Mouse (Mus musculus): ENCODE measurements around the gene Hjurp. TPM values are rescaled to one million over a fixed set of nuclear protein-coding genes. Genes with fewer than 3 reads are reported as not detected.

The Hjurp gene
- polyA plus RNA-seq, 1 experiment from 2014 or later: 85.4 TPM

GRCm38 (mm10) chr1:88262255-88262654 lies 15.2 kb downstream of the Hjurp start:
- no peak overlapping the region for H3K27ac ChIP-seq
- 85% methylated on average over 4 of the region's 4 CpGs for WGBS

DNA sequence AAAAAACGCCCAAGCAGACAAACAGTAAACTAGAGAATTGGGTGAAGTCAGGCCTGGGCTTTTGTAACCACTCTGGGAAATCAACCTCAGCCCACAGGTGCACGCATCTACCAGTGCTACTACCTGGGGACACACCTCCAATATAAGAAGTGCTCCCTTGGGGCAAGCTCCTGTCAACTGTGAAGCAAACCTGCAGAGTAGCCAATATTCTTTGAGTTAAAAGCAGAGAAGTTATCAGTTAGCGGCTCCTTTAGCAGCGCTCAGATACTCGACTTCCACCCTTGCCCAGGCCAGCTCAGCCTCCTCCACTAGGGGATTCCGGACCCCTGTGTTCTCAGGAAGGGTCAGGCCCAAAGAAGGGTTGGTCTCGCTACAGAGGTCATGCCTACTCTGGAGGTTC lies 15.7 kb downstream of the Hjurp start:
- WGBS: 87% methylated on average over 7 of the region's 7 CpGs

More at GRCm38 (mm10) chr1:88262255-88262654, 15.2 kb downstream of the Hjurp start:
- no peak overlapping the region for H3K4me3 ChIP-seq
- no peak overlapping the region for H3K9ac ChIP-seq
- no peaks in the 10 kb centered on the region for H3K27me3 ChIP-seq (replicated peaks)
- peaks cover 62% of the 10 kb centered on the region for H3K36me3 ChIP-seq (replicated peaks)
- no peaks in the 10 kb centered on the region for H3K9me3 ChIP-seq
- no peak overlapping the region for H3K4me2 ChIP-seq
- H3K4me1 ChIP-seq: no peaks in the 10 kb centered on the region
- ATAC-seq (replicated peaks): no peak

DNA sequence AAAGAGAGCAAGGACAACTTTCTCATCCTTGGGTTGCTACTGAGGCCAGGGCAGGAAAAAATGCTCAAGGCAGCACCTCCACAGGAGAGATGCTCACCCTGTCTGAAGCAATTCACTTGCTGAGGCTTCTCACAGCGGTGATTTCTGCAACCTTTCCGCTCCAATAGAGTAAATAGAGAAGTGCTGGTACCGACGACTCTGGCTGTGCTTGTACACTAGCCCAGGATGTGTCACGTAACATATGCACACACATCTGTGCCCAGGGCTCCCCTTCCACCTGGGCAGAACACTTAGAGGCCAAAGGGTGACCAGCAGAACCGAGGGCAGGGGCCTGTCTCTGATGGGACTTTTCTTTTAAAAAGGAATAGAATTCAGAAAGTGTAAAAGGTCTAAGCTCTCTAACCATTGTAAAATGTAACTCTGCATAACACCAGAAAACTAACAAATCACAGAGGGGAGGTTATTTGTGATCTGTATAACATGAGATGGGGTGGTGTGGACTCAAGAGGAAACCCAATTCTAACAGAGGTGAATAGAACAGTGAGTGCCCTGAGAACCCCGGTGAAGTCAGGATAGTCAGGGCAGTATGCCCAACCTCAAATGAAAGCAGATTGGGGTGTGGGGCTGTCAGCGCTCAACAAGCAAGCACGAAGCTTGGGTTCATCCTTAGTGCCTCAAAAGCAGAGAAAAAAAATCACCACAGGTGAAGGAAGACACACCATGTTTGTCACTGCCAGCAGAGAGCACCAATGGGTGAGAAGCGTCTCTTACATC lies 16.6 kb downstream of the Hjurp start:
- ATAC-seq (replicated peaks): no peak
- H3K36me3 ChIP-seq (replicated peaks): peaks cover 47% of the 10 kb centered on the region
- H3K4me2 ChIP-seq: no peak overlapping the region
- H3K9me3 ChIP-seq: 0 out of 2 replicates have a peak, but pooled peaks cover 6% of the 10 kb centered on the region
- H3K27me3 ChIP-seq (replicated peaks): no peaks in the 10 kb centered on the region
- H3K27ac ChIP-seq: no peak overlapping the region
- no peak overlapping the region for H3K4me3 ChIP-seq
- no peak overlapping the region for H3K9ac ChIP-seq
- 84% methylated on average over 10 of the region's 10 CpGs for WGBS
- no peaks in the 10 kb centered on the region for H3K4me1 ChIP-seq

More for the DNA sequence above, 15.7 kb downstream of the Hjurp start:
- no peak overlapping the region for H3K4me2 ChIP-seq
- H3K9ac ChIP-seq: no peak overlapping the region
- no peaks in the 10 kb centered on the region for H3K4me1 ChIP-seq
- no peak overlapping the region for H3K27ac ChIP-seq
- no peaks in the 10 kb centered on the region for H3K9me3 ChIP-seq
- ATAC-seq (replicated peaks): no peak
- H3K4me3 ChIP-seq: no peak overlapping the region
- no peaks in the 10 kb centered on the region for H3K27me3 ChIP-seq (replicated peaks)
- H3K36me3 ChIP-seq (replicated peaks): peaks cover 56% of the 10 kb centered on the region

DNA sequence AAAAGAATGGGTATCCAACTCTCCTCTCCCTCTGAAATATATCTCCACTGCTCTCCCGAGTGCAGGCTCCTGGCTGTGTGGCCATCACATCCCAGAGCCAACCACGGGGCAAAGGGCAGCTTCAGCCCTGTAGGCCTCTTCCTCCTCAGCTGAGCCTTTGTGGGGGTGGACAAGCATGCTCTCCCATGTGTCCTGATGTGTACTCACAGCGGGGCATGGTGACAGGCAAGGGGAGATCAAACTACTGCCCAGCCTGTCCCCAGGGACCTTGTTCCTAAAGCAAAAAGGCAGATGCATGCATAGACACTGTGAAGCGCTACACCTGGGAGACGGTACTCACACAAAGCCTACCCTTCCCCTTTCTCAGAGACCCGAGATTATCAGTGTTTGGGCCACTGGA lies 17.3 kb downstream of the Hjurp start:
- Histone ChIP-seq H3K27me3 (replicated peaks) (no peaks in the 10 kb centered on the region), H3K4me2 (no peak overlapping the region), H3K4me3 (no peak overlapping the region), H3K36me3 (replicated peaks) (peaks cover 41% of the 10 kb centered on the region), H3K27ac (no peak overlapping the region), H3K9me3 (peaks cover 10% of the 10 kb centered on the region), H3K9ac (no peak overlapping the region), H3K4me1 (no peaks in the 10 kb centered on the region)
- 80% methylated on average over 6 of the region's 6 CpGs for WGBS
- peak; percentile 7; the same call in 1 of the 2 replicates for ATAC-seq (replicated peaks)

DNA sequence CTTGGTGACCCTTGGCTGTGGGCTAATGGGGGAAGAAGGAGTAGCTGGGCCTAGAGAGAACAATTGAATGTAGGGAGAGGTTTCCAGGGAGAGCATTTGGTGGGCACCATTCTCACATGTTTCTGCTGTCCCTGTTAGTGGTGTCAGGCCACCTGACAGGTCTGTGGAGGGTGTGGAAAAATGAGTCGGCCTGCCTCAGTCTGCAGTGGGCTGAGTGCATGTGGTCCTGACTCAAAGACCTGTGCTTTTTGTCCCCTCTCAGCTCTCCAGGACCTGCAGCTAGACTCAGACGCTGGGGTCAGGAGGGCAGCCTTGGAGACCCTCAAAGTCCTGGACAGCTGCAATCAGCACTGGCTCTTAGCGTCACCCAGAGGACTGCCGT lies 17.8 kb downstream of the Hjurp start:
- Histone ChIP-seq H3K27ac (no peak overlapping the region), H3K9me3 (peaks cover 15% of the 10 kb centered on the region), H3K36me3 (replicated peaks) (peaks cover 36% of the 10 kb centered on the region), H3K4me1 (no peaks in the 10 kb centered on the region), H3K4me3 (no peak overlapping the region), H3K4me2 (no peak overlapping the region), H3K27me3 (replicated peaks) (no peaks in the 10 kb centered on the region), H3K9ac (no peak overlapping the region)
- peak; percentile 2; the same call in 1 of the 2 replicates for ATAC-seq (replicated peaks)
- WGBS: 85% methylated on average over 4 of the region's 4 CpGs

GRCm38 (mm10) chr1:88258881-88259642 lies 18.4 kb downstream of the Hjurp start:
- H3K9me3 ChIP-seq: peaks cover 16% of the 10 kb centered on the region
- no peaks in the 10 kb centered on the region for H3K27me3 ChIP-seq (replicated peaks)
- H3K27ac ChIP-seq: no peak overlapping the region
- H3K4me2 ChIP-seq: no peak overlapping the region
- peak; percentile 1; the same call in 1 of the 2 replicates for ATAC-seq (replicated peaks)
- no peaks in the 10 kb centered on the region for H3K4me1 ChIP-seq
- no peak overlapping the region for H3K4me3 ChIP-seq
- H3K9ac ChIP-seq: no peak overlapping the region
- peaks cover 30% of the 10 kb centered on the region for H3K36me3 ChIP-seq (replicated peaks)
- WGBS: 81% methylated on average over 8 of the region's 8 CpGs

- Histone ChIP-seq H3K9me3 (peaks cover 16% of the 10 kb centered on the region), H3K27me3 (replicated peaks) (no peaks in the 10 kb centered on the region), H3K4me2 (no peak overlapping the region), H3K9ac (no peak overlapping the region), H3K4me3 (no peak overlapping the region), H3K27ac (no peak overlapping the region), H3K4me1 (no peaks in the 10 kb centered on the region), H3K36me3 (replicated peaks) (peaks cover 23% of the 10 kb centered on the region)
- no peak for ATAC-seq (replicated peaks)
- WGBS: 70% methylated on average over 6 of the region's 6 CpGs
Measured at GRCm38 (mm10) chr1:88258361-88258760, 19.1 kb downstream of the Hjurp start.

GRCm38 (mm10) chr1:88257681-88258080 lies 19.8 kb downstream of the Hjurp start:
- Histone ChIP-seq H3K4me3 (no peak overlapping the region), H3K27ac (no peak overlapping the region), H3K27me3 (replicated peaks) (no peaks in the 10 kb centered on the region), H3K9me3 (peaks cover 19% of the 10 kb centered on the region), H3K4me2 (no peak overlapping the region), H3K4me1 (no peaks in the 10 kb centered on the region), H3K9ac (no peak overlapping the region), H3K36me3 (replicated peaks) (peaks cover 16% of the 10 kb centered on the region)
- WGBS: 84% methylated on average over 6 of the region's 6 CpGs
- ATAC-seq (replicated peaks): no peak

GRCm38 (mm10) chr1:88256886-88257663 lies 20.4 kb downstream of the Hjurp start:
- ATAC-seq (replicated peaks): no peak; the same call in 1 of the 2 replicates
- Histone ChIP-seq H3K27ac (no peak overlapping the region), H3K27me3 (replicated peaks) (no peaks in the 10 kb centered on the region), H3K36me3 (replicated peaks) (peaks cover 11% of the 10 kb centered on the region; the same call in 1 of the 2 replicates), H3K9ac (no peak overlapping the region), H3K4me3 (no peak overlapping the region), H3K4me1 (no peaks in the 10 kb centered on the region), H3K4me2 (no peak overlapping the region), H3K9me3 (peaks cover 25% of the 10 kb centered on the region)
- WGBS: 80% methylated on average over 10 of the region's 10 CpGs

DNA sequence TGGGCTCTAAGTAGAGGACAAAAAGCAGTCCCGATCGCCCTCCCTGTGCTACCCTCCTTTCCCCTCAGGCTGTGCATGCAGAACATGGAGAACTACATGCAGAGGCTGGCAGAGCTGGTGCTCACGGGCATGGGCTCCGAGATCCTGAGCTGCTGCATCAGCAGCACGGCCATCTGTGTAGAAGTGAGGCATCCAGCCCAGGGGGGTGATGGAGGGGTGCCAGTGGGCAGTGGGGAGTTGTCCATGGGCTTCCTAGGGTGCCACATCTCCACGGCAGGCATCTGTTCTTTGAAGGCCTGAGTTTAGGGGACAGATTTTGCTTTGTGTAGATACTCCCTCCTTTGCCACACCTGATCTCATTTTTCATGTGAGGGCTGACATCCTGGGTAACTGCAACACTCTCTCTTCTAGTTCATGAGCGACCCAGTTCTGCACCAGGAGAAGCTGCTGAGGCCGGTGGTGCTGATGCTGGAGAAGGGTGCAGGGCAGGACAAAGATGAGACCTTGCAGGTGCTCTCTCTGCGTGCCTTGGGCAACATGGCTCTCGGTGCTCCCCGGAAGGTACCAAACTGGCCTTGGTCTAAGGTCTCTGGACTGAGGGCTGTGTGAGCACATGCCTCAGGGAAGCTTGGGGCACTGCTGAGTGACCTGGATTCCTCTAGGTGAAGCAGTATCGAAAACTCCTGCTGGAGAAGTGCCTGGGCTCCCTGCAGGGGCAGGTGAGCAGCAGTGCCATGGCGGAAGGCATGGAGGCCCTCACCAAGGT lies 21.3 kb downstream of the Hjurp start:
- H3K4me1 ChIP-seq: no peaks in the 10 kb centered on the region
- no peak overlapping the region for H3K4me3 ChIP-seq
- peaks cover 27% of the 10 kb centered on the region for H3K9me3 ChIP-seq
- H3K9ac ChIP-seq: no peak overlapping the region
- no peak overlapping the region for H3K4me2 ChIP-seq
- H3K27ac ChIP-seq: no peak overlapping the region
- peaks cover 4% of the 10 kb centered on the region; the same call in 1 of the 2 replicates for H3K36me3 ChIP-seq (replicated peaks)
- H3K27me3 ChIP-seq (replicated peaks): no peaks in the 10 kb centered on the region
- 80% methylated on average over 13 of the region's 13 CpGs for WGBS
- ATAC-seq (replicated peaks): no peak

GRCm38 (mm10) chr1:88255466-88255857 lies 22.0 kb downstream of the Hjurp start:
- Histone ChIP-seq H3K4me3 (no peak overlapping the region), H3K4me1 (no peaks in the 10 kb centered on the region), H3K27me3 (replicated peaks) (no peaks in the 10 kb centered on the region), H3K4me2 (no peak overlapping the region), H3K36me3 (replicated peaks) (no peaks in the 10 kb centered on the region), H3K27ac (no peak overlapping the region), H3K9me3 (peaks cover 32% of the 10 kb centered on the region), H3K9ac (no peak overlapping the region)
- ATAC-seq (replicated peaks): no peak
- WGBS: 66% methylated on average over 2 of the region's 2 CpGs
